Mouse (Mus musculus): ENCODE data around the gene Ccdc40.

GRCm38 (mm10) chr11:119259977-119260376, 31.6 kb downstream of the Ccdc40 start:
- TF ChIP-seq POLR2A (IDR thresholded peaks at IDR 0.05; ENCODE audit: low read depth, low read length) (no peak), CTCF (IDR thresholded peaks at IDR 0.05; ENCODE audit: extremely low read depth, insufficient read depth, insufficient read length, insufficient replicate concordance) (no peak)
